Mouse (Mus musculus) cerebellum, adult 9-10 months (tissue): ENCODE measurements around the gene Fndc3b.

Source experiments
- DNase-seq: peaks from one replicate; pipeline ENCODE4 v3.0.0; 2022

Fndc3b gene

DNA sequence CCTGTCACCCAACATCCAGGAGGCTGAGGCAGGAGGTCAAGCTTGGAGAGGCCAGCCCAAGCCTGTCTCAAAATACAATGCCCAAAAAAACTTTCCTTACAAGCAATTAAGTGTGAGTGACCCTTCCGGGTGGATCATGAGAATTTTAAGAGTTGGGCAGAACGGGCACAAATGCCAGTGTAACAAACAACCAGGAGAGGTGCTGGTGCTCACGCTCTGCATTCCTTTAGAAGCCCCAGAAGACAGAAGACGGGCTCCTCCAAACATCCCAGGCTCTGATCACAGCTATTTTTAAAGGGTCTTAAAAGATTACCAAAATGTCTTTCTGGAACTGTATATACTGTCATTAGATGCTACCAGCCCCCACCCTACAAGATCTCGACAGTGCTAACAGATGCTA lies 2.5 kb downstream of the Fndc3b start:
- no peak for DNase-seq

DNA sequence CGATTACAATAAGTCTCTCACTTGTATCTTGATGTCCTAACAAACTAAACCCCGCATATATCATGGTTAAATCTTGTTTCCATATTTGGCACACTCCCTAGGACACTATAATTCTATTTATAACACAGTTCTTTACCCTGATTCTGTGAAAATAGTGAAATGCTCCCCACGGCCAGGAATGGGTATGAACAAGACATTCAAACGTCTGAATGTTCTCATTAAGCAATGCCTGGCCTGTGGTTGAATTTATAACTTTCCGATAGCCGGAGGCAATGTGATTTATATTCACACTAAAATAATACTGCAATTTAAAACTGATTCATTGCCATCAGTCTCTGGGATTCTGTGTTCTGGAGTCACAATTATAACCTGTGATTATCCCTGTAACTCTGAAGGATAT lies 5.3 kb downstream of the Fndc3b start:
- DNase-seq, result no peak

DNA sequence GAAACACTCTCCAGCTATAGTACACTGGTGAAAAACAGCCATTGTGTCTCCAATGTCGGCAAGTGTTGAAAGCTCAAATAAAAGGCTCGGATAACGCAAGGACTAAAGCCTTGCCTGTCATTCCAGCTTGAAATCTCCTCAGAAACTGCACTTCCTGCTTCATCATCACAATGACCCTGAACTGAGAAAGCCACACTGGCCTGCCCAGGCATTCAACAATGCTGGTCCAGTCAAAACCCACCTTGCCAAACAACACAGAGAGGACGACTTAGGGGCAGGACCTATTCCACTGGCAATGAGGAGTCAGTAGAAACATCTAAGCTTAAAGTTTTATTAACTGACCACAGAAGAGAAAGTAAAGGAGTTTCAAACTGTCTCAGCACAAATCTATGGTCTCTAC lies 6.1 kb downstream of the Fndc3b start:
- DNase-seq, result no peak

- DNase-seq, result no peak
Measured at GRCm38 (mm10) chr3:27704641-27705040, 6.5 kb downstream of the Fndc3b start.

DNA sequence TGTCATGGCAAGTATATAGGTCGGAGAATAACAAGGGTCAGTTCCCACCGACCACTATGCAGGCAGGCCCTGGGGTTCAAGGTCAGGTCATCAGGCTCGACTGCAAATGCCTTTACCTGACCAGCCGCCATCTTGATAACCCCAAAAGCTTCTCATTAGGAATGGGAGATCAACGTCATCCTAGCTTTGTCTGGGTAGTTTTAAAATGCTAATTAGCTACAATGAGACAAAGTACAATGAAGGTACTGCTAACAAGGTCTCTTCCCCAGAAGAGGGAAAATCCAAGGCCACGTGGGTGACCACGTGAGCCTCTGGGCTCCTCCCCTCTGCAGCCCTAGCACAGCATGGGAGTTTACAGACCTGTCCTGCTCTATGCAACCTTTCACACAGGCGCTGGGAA lies 7.6 kb downstream of the Fndc3b start:
- DNase-seq, result no peak

DNA sequence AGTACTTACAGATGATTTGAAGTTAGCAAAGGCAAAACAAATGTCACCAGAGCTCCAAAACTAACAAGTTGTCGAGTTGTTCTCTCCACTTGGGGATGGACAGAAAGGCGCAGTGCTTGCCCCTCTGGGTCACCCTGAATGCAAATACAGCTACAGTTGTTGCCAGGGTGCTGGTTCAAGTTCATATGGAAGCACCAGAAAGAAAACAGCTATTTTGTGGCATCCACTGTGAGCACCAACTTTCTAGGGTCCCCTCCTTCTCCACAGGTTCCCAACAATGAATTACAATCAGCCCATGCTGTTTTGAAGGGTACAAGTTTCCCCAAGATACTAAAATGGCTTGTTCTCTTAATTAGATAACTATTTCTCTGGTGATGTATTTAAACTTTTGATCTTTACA lies 8.0 kb downstream of the Fndc3b start:
- no peak for DNase-seq

GRCm38 (mm10) chr3:27698671-27699070 lies 12.4 kb downstream of the Fndc3b start:
- DNase-seq, result no peak

DNA sequence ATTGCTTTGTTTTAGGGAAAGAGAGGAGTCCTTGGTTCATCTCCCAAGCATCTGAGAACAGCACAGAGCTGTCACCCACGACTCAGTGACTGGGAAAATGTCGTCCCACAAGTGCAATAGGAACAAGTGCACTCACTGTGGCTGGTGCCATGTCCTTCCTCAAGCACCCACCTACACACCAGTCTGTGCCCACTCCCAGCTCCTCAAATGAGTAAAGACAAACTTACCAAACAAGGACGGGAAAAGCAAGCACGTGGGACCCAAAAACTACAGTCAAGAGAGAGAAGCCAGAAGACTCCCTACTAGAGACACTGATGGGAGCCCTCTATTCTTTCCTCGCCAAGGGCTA lies 14.7 kb downstream of the Fndc3b start:
- DNase-seq, result no peak

GRCm38 (mm10) chr3:27695612-27696448 lies 15.3 kb downstream of the Fndc3b start:
- DNase-seq, result no peak

- no peak for DNase-seq
Measured at GRCm38 (mm10) chr3:27694586-27694985, 16.5 kb downstream of the Fndc3b start.

- DNase-seq, result no peak
Measured at GRCm38 (mm10) chr3:27694111-27694510, 17.0 kb downstream of the Fndc3b start.

DNA sequence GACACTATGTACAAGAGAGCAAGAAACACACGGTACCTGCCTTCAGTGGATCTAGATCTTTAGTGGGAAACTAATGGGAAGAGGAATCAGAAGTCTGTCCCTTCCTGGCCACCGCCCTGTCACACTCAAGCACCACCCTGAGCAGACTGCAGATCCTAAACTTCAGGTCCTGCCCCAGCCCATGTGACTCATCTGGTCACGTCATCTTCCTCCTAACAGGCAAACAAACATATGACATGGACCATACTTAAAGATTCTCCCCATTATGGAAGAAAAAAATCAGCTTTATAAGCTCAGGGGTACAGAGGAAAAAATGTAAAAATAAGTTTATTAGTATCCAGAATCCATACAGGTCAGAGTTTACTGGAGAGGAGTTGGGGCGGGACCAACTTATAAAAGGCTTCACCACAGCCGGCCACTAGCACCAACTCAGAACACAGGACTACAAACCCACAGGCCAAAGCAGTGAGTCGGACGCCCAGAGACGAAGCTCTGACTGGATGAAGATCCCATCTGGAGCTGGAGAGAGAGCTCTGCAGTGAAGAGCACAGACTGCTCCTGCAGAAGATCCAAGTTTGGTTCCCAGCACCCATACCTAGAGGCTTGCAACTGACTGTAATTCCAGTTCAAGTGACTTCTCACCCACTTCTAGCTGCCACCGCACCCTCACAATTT lies 19.5 kb downstream of the Fndc3b start:
- DNase-seq, result no peak

GRCm38 (mm10) chr3:27690030-27690429 lies 21.1 kb downstream of the Fndc3b start:
- peak; percentile 44 for DNase-seq

GRCm38 (mm10) chr3:27689149-27689865 lies 21.8 kb downstream of the Fndc3b start:
- DNase-seq, result peak; percentile 87

- no peak for DNase-seq
Measured at GRCm38 (mm10) chr3:27686732-27687491, 24.2 kb downstream of the Fndc3b start.

- DNase-seq, result no peak
Measured at GRCm38 (mm10) chr3:27685650-27686208, 25.4 kb downstream of the Fndc3b start.

- no peak for DNase-seq
Measured at GRCm38 (mm10) chr3:27685134-27685533, 26.0 kb downstream of the Fndc3b start.

DNA sequence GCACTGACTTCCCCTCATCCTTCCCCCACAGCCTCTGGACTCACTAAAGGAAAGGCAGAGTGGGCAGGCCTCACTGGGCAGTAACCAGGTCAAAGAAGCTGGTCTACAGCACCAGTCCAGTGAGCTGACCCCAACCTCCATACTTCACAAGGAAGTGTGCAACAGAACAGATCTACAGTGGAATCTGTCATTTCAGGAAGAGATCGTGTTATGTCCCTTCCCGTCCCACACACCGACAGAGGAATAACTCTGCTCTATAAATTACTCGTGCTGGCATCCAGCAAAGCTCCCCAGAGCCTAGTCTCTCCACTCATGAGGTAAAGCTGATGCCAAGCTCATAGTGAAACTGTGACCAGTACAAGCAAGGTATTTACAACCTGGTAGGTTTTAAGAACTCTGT lies 27.7 kb downstream of the Fndc3b start:
- DNase-seq, result no peak

DNA sequence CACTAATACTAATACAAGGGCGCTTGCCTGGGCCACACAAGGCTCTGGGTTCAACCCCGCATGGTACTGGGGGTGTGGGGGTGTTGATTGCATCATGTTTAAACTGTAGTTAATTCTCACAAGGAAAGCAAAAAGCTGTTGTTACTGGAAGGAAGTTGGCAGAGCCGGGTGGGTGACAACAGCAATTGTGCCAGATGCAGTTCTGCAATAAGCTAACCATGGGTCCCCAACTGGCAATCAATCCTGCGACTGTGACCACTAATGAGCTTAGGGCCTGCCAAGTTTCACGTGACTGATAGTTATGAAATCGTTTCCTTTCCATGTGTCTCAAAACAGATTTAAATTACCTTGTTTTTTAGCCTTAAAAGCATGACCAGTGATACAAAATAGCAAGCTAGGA lies 33.5 kb downstream of the Fndc3b start:
- DNase-seq, result no peak

GRCm38 (mm10) chr3:27673660-27674059 lies 37.4 kb downstream of the Fndc3b start:
- DNase-seq, result no peak

DNA sequence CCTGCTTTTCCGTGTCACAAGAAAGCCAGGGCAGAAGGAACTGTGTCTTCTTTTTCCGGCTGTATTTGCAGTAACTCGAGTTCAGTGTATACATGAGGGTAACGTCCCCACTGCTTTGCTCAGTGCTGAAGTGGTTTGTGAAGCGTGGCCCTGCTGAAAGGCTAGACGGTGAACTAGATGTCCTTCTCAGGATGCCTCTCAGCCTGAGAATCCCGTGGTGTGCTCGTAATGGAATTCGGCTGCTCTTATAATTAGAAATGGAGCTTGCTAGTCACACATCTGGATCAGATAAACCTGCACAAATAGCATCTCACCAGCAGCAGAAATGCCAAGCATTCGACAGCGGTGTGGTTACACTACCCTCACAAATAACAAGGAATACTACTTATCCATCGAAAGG lies 40.7 kb downstream of the Fndc3b start:
- no peak for DNase-seq

- no peak for DNase-seq
Measured at GRCm38 (mm10) chr3:27667280-27667679, 43.8 kb downstream of the Fndc3b start.

GRCm38 (mm10) chr3:27665338-27665737 lies 45.8 kb downstream of the Fndc3b start:
- DNase-seq, result no peak
